Mouse (Mus musculus): ENCODE results near the gene Scgn. TPM values are rescaled to one million over a fixed set of nuclear protein-coding genes. Genes with fewer than 3 reads are reported as not detected.

Gene Scgn
- polyA plus RNA-seq (2021; fragmentation: Nextera tagmentation), result 1.8 and 2.5 TPM in 2 replicates
- long read RNA-seq, experiment 1, partial matches to known transcripts, result 1 of 1 reads
- long read RNA-seq, experiment 1, other reads (novel, unspliced or antisense), result 0 of 1 reads
- long read RNA-seq, experiment 2, partial matches to known transcripts, result 0 of 1 reads
- long read RNA-seq, experiment 2, other reads (novel, unspliced or antisense), result 0 of 1 reads

DNA sequence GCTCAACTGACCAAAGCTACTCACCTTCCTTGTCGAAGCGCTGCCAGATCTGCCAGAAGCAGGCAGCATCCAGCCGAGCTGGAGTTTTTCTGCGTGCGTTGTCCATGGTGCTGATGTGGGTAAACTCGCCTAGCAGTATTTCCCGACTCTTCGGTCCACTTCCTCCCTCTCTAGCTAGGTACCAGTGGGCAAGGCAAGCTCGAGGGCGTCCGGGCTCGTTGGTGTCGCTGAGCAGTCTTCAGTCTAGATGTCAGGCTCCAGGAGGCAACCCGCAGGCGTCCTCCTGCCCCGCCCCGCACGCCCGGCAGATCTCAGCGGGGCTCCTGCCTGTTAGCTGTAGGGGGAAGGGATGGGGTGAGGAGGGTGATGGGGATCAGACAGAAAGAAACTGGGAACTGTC lies at the start of gene Scgn:
Gene Scgn (minus strand): TSS at position 287 of the 400 bp plus-strand sequence.

DNA sequence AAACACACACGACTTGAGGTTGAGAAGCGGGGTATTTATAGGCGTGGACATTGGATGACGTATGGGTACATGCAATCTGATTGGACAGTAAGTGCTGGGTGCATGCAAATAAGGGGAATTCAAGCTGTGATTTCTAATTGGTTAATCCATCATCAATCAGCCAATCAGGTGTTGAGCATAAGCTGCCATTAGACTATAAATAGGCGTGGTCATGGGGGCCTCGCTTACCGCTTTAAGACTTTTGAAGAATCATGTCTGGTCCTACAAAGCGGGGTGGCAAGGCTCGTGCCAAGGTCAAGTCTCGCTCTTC lies 56.8 kb downstream of the Scgn start, which contains the start of gene Hist1h2aa:
Gene Hist1h2aa (plus strand): TSS at position 252 of the 310 bp plus-strand sequence.

DNA sequence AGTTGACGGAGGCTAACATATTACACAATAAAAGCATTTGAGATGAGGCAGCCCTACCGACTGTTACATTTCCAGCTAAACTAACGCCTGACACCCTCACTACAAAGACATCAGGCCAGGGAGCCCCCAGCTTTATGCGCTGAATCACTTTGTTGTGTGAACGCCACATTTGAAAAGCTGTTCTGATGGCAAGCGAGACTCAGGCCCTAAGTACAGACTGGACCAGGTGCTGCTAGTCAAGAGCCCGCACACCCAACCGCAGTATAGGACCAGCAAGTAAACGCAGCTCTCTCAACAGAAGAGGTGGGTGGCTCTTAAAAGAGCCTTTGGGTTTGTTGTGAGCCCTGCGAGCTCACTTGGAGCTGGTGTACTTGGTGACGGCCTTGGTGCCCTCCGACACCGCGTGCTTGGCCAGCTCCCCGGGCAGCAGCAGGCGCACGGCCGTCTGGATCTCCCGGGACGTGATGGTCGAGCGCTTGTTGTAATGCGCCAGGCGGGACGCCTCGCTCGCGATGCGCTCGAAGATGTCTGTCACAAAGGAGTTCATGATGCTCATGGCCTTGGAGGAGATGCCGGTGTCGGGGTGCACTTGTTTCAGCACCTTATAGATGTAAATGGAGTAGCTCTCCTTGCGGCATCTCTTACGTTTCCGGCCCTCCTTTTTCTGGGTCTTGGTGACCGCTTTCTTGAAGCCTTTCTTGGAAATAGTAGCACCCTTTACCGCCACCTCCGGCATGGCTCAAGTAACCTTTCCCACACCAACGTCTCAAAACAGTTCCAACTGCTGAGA lies 57.4 kb downstream of the Scgn start, which contains the start of gene Hist1h2ba:
Gene Hist1h2ba (minus strand): TSS at position 736 of the 790 bp plus-strand sequence.

DNA sequence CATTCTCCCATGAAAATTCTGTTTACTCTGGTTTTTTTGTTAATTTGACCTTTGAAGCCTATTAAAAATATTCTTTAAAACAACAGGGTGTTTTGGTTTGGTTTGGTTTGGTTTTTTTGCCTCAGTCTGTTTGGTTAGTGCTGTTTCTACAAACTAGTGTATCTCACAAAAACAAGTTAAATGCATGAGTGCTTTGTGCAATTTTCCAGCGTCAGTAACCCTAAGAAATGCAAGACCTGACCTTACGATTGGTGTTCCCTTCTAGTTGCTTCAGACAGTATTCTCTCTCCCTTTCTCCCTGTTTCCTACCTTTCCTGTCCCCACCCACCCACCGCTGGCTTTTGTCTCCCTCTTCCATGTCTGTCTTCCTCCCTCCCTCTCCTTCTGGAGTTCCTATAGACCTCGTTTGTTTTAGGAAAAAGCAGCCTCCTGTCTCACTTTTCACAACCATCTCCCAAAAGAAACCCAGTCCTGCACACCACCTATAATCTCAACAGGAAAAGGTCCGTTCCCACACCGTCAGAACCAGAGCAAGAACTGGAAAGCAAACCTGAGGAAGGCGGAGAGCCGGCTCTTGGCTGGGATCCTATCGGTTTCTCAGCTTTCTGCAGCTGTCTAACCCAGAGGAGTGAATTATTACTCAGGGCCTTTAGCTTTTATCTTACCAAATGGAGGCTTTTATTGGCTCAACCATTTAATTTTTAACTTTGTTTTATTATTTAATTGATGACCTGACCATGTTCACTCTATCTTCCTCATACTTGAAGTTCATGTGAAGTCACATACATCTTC lies 76.4 kb downstream of the Scgn start, which contains the start of gene Slc17a4:
Gene Slc17a4 (minus strand): TSS at position 634 of the 792 bp plus-strand sequence.

Small RNA genes lying within 50 kb of the gene (microRNA-seq; reads per million reads assigned to microRNA genes)
- gene Gm44344, result not detected

Other genes starting within 250 kb of the Scgn start
- gene Hist1h3c, start 245.6 kb downstream of the Scgn start, polyA plus RNA-seq (2021; fragmentation: Nextera tagmentation), result 0.43 and 0.45 TPM in 2 replicates
- 0.92 TPM in 1 of 2 replicates, not detected in the other for gene Hist1h2bb, start 244.5 kb downstream of the Scgn start, polyA plus RNA-seq (2021; fragmentation: Nextera tagmentation)
- 3.4 and 5.1 TPM in 2 replicates for gene Hist1h2ab, start 240.1 kb downstream of the Scgn start, polyA plus RNA-seq (2021; fragmentation: Nextera tagmentation)
- 0.31 TPM in 1 of 2 replicates, not detected in the other for gene Hist1h3b, start 238.9 kb downstream of the Scgn start, polyA plus RNA-seq (2021; fragmentation: Nextera tagmentation)
- gene Hist1h4b, start 234.2 kb downstream of the Scgn start, polyA plus RNA-seq (2021; fragmentation: Nextera tagmentation), result not detected in 2 replicates
- gene Hist1h4a, start 230.0 kb downstream of the Scgn start, polyA plus RNA-seq (2021; fragmentation: Nextera tagmentation), result 0.34 TPM in 1 of 2 replicates, not detected in the other
- gene Hist1h3a, start 228.8 kb downstream of the Scgn start, polyA plus RNA-seq (2021; fragmentation: Nextera tagmentation), result not detected in 2 replicates
- 0.20 TPM in 1 of 2 replicates, not detected in the other for gene Hist1h1a, start 227.5 kb downstream of the Scgn start, polyA plus RNA-seq (2021; fragmentation: Nextera tagmentation)
- not detected in 2 replicates for gene Trim38, start 221.3 kb downstream of the Scgn start, polyA plus RNA-seq (2021; fragmentation: Nextera tagmentation)
- gene Slc17a2, start 184.2 kb downstream of the Scgn start, polyA plus RNA-seq (2021; fragmentation: Nextera tagmentation), result not detected in 2 replicates
- not detected in 2 replicates for gene Slc17a3, start 151.8 kb downstream of the Scgn start, polyA plus RNA-seq (2021; fragmentation: Nextera tagmentation)
- not detected in 2 replicates for gene Slc17a1, start 123.5 kb downstream of the Scgn start, polyA plus RNA-seq (2021; fragmentation: Nextera tagmentation)
- gene Slc17a4, start 76.2 kb downstream of the Scgn start, polyA plus RNA-seq (2021; fragmentation: Nextera tagmentation), result not detected in 2 replicates
- not detected in 2 replicates for gene Hist1h2ba, start 57.1 kb downstream of the Scgn start, polyA plus RNA-seq (2021; fragmentation: Nextera tagmentation)
- not detected in 2 replicates for gene Hist1h2aa, start 56.8 kb downstream of the Scgn start, polyA plus RNA-seq (2021; fragmentation: Nextera tagmentation)

Data from layer of hippocampus, adult 6 months (tissue).